Mouse (Mus musculus) MEL (cell line): ENCODE measurements around the gene Nfe2l3. TPM values are rescaled to one million over a fixed set of nuclear protein-coding genes. Genes with fewer than 3 reads are reported as not detected.

Source experiments
- DNase-seq: peaks from one replicate; pipeline ENCODE4 v3.0.0; 2011; ENCODE audit warnings: low read depth, low spot score
- H3K27ac ChIP-seq: 2 replicates; pipeline ENCODE4 v1.5.1; 2012; ENCODE audit warnings: low read depth, mild to moderate bottlenecking, control low read depth, low read length, moderate library complexity; ENCODE audit not compliant: control insufficient read depth
- H3K27me3 ChIP-seq, 2 experiments: fragments of 150-350 bp in 1 of 2; sonication (generic) in 1 of 2; 2 replicates each; pipeline ENCODE4 v1.6.1; 2012; ENCODE audit warnings: low read length in 2 of 2, mild to moderate bottlenecking in 2 of 2, improper control_type of control experiment in 1 of 2, moderate library complexity in 1 of 2; ENCODE audit not compliant: insufficient read depth in 2 of 2, control insufficient read depth in 1 of 2
- H3K36me3 ChIP-seq, 2 experiments: 2 replicates each; pipeline ENCODE4 v1.6.1; 2012 to 2014; ENCODE audit warnings: low read length in 2 of 2, improper control_type of control experiment in 1 of 2, inconsistent platforms in 1 of 2, mild to moderate bottlenecking in 1 of 2; ENCODE audit not compliant: insufficient read depth in 2 of 2, control insufficient read depth in 1 of 2
- H3K4me1 ChIP-seq, 2 experiments: fragments of 150-350 bp in 1 of 2; sonication (generic) in 1 of 2; 2 replicates each; pipeline ENCODE4 v1.6.1; 2012; ENCODE audit warnings: low read length in 2 of 2, improper control_type of control experiment in 1 of 2, mild to moderate bottlenecking in 1 of 2; ENCODE audit not compliant: insufficient read depth in 2 of 2, control insufficient read depth in 1 of 2
- H3K4me3 ChIP-seq, 2 experiments: fragments of 150-350 bp in 1 of 2; sonication (generic) in 1 of 2; 2 replicates each; pipeline ENCODE4 v1.5.1; 2012; ENCODE audit warnings: low read depth in 2 of 2, low read length in 2 of 2, mild to moderate bottlenecking in 2 of 2, moderate library complexity in 2 of 2, control low read depth in 1 of 2, improper control_type of control experiment in 1 of 2; ENCODE audit not compliant: control insufficient read depth in 1 of 2, insufficient read depth in 1 of 2
- H3K79me2 ChIP-seq: 2 replicates; pipeline ENCODE4 v1.6.1; 2012; ENCODE audit warnings: mild to moderate bottlenecking, low read length, moderate library complexity; ENCODE audit not compliant: control insufficient read depth, poor library complexity, insufficient read depth
- H3K9ac ChIP-seq: 2 replicates; pipeline ENCODE4 v1.6.1; 2012; ENCODE audit warnings: low read depth, mild to moderate bottlenecking, control low read depth, low read length, moderate library complexity; ENCODE audit not compliant: control insufficient read depth, poor library complexity, severe bottlenecking
- H3K9me3 ChIP-seq: fragments of 150-350 bp; sonication (generic); replicated peaks from 2 replicates; pipeline ENCODE4 v1.6.1; 2012; ENCODE audit warnings: mild to moderate bottlenecking, low read length, improper control_type of control experiment, moderate library complexity; ENCODE audit not compliant: insufficient read depth
- BHLHE40 ChIP-seq: IDR thresholded peaks from 2 replicates; pipeline ENCODE4 v1.6.1; 2012; ENCODE audit warnings: low read depth, mild to moderate bottlenecking, inconsistent platforms, low read length, improper control_type of control experiment, borderline replicate concordance
- CHD1 ChIP-seq: IDR thresholded peaks from 2 replicates; pipeline ENCODE4 v1.6.1; 2012; ENCODE audit warnings: low read depth, mild to moderate bottlenecking, inconsistent platforms, low read length, improper control_type of control experiment
- CHD2 ChIP-seq: IDR thresholded peaks from 2 replicates; pipeline ENCODE4 v1.6.1; 2011; ENCODE audit warnings: low read length, improper control_type of control experiment
- CTCF ChIP-seq, 3 experiments: IDR thresholded peaks in 2 of 3; conservative IDR thresholded peaks in 1 of 3; 2 replicates each; pipeline ENCODE4 v1.5.1; 2011 to 2012; ENCODE audit warnings: low read length in 3 of 3, low read depth in 2 of 3, mild to moderate bottlenecking in 2 of 3, improper control_type of control experiment in 1 of 3, inconsistent platforms in 1 of 3, mixed read lengths in 1 of 3, moderate library complexity in 1 of 3; ENCODE audit not compliant: control insufficient read depth in 1 of 3, insufficient read depth in 1 of 3, poor library complexity in 1 of 3, severe bottlenecking in 1 of 3
- E2F4 ChIP-seq: IDR thresholded peaks from 2 replicates; pipeline ENCODE4 v1.6.1; 2011; ENCODE audit warnings: low read depth, low read length, improper control_type of control experiment, borderline replicate concordance
- ELF1 ChIP-seq: IDR thresholded peaks from 2 replicates; pipeline ENCODE4 v1.6.1; 2014; ENCODE audit warnings: low read depth, mild to moderate bottlenecking, inconsistent platforms, low read length, improper control_type of control experiment, moderate library complexity
- EP300 ChIP-seq, 2 experiments: IDR thresholded peaks; 2 replicates each; pipeline ENCODE4 v1.6.1; 2011; ENCODE audit warnings: improper control_type of control experiment in 2 of 2, low read length in 2 of 2, low read depth in 1 of 2, mild to moderate bottlenecking in 1 of 2
- ETS1 ChIP-seq: IDR thresholded peaks from 2 replicates; pipeline ENCODE4 v1.6.1; 2012; ENCODE audit warnings: low read depth, mild to moderate bottlenecking, inconsistent platforms, low read length, improper control_type of control experiment, moderate library complexity
- GABPA ChIP-seq: IDR thresholded peaks from 2 replicates; pipeline ENCODE4 v1.6.1; 2012; ENCODE audit warnings: low read depth, mild to moderate bottlenecking, inconsistent platforms, low read length, improper control_type of control experiment, moderate library complexity
- GATA1 ChIP-seq: IDR thresholded peaks from 2 replicates; pipeline ENCODE4 v1.6.1; 2011; ENCODE audit warnings: low read depth, low read length, improper control_type of control experiment
- HCFC1 ChIP-seq: IDR thresholded peaks from 2 replicates; pipeline ENCODE4 v1.6.1; 2012; ENCODE audit warnings: low read depth, mild to moderate bottlenecking, inconsistent platforms, low read length, improper control_type of control experiment, moderate library complexity
- JUND ChIP-seq: IDR thresholded peaks from 2 replicates; pipeline ENCODE4 v1.6.1; 2011; ENCODE audit warnings: low read depth, mild to moderate bottlenecking, improper control_type of control experiment, low read length
- KAT2A ChIP-seq: conservative IDR thresholded peaks from 2 replicates; pipeline ENCODE4 v1.6.1; 2012; ENCODE audit warnings: low read depth, low read length, improper control_type of control experiment, inconsistent platforms
- MAFK ChIP-seq: IDR thresholded peaks from 2 replicates; pipeline ENCODE4 v1.6.1; 2011; ENCODE audit warnings: low read depth, mild to moderate bottlenecking, low read length, improper control_type of control experiment, borderline replicate concordance
- MAX ChIP-seq: IDR thresholded peaks from 2 replicates; pipeline ENCODE4 v1.6.1; 2011; ENCODE audit warnings: low read length, improper control_type of control experiment
- MAZ ChIP-seq: IDR thresholded peaks from 2 replicates; pipeline ENCODE4 v1.6.1; 2012; ENCODE audit warnings: low read depth, mild to moderate bottlenecking, inconsistent platforms, low read length, improper control_type of control experiment
- MEF2A ChIP-seq: IDR thresholded peaks from 2 replicates; pipeline ENCODE4 v1.6.1; 2014; ENCODE audit warnings: low read depth, mild to moderate bottlenecking, inconsistent platforms, low read length, improper control_type of control experiment; ENCODE audit not compliant: poor library complexity, insufficient replicate concordance, severe bottlenecking; ENCODE audit errors: extremely low read depth
- MXI1 ChIP-seq: IDR thresholded peaks from 2 replicates; pipeline ENCODE4 v1.6.1; 2011; ENCODE audit warnings: mild to moderate bottlenecking, low read depth, low read length, improper control_type of control experiment
- MYC ChIP-seq: IDR thresholded peaks from 2 replicates; pipeline ENCODE4 v1.6.1; 2011; ENCODE audit warnings: low read depth, mild to moderate bottlenecking, low read length, improper control_type of control experiment, moderate library complexity
- NELFE ChIP-seq: IDR thresholded peaks from 2 replicates; pipeline ENCODE4 v1.6.1; 2011; ENCODE audit warnings: low read depth, low read length, improper control_type of control experiment
- NRF1 ChIP-seq: IDR thresholded peaks from 2 replicates; pipeline ENCODE4 v1.6.1; 2014; ENCODE audit warnings: low read depth, mild to moderate bottlenecking, inconsistent platforms, low read length, improper control_type of control experiment, moderate library complexity; ENCODE audit not compliant: poor library complexity, insufficient read depth, severe bottlenecking
- POLR2A ChIP-seq, 2 experiments: IDR thresholded peaks; 2 replicates each; pipeline ENCODE4 v1.6.1; 2011 to 2012; ENCODE audit warnings: low read length in 2 of 2, mild to moderate bottlenecking in 2 of 2, control low read depth in 1 of 2, improper control_type of control experiment in 1 of 2, low read depth in 1 of 2, moderate library complexity in 1 of 2; ENCODE audit not compliant: control insufficient read depth in 1 of 2, insufficient read depth in 1 of 2, poor library complexity in 1 of 2
- POLR2AphosphoS2 ChIP-seq: IDR thresholded peaks from 2 replicates; pipeline ENCODE4 v1.6.1; 2011; ENCODE audit warnings: low read length, improper control_type of control experiment
- POLR2AphosphoS5 ChIP-seq: IDR thresholded peaks from 2 replicates; pipeline ENCODE4 v1.6.1; 2012; ENCODE audit warnings: low read depth, borderline replicate concordance, mild to moderate bottlenecking, inconsistent platforms, low read length, moderate library complexity, mixed read lengths
- RAD21 ChIP-seq: IDR thresholded peaks from 2 replicates; pipeline ENCODE4 v1.6.1; 2011; ENCODE audit warnings: mild to moderate bottlenecking, low read depth, low read length, improper control_type of control experiment
- RCOR1 ChIP-seq: IDR thresholded peaks from 2 replicates; pipeline ENCODE4 v1.6.1; 2012; ENCODE audit warnings: low read depth, mild to moderate bottlenecking, inconsistent platforms, low read length, improper control_type of control experiment
- SIN3A ChIP-seq: IDR thresholded peaks from 2 replicates; pipeline ENCODE4 v1.6.1; 2012; ENCODE audit warnings: low read length, improper control_type of control experiment, inconsistent platforms
- SMC3 ChIP-seq: IDR thresholded peaks from 2 replicates; pipeline ENCODE4 v1.6.1; 2011; ENCODE audit warnings: low read depth, low read length, improper control_type of control experiment
- TBP ChIP-seq: IDR thresholded peaks from 2 replicates; pipeline ENCODE4 v1.8.0; 2011; ENCODE audit warnings: low read depth, low read length, improper control_type of control experiment
- TCF12 ChIP-seq: IDR thresholded peaks from 2 replicates; pipeline ENCODE4 v1.6.1; 2014; ENCODE audit warnings: low read depth, mild to moderate bottlenecking, inconsistent platforms, low read length, improper control_type of control experiment, moderate library complexity
- UBTF ChIP-seq: IDR thresholded peaks from 2 replicates; pipeline ENCODE4 v1.6.1; 2012; ENCODE audit warnings: low read depth, mild to moderate bottlenecking, inconsistent platforms, low read length, improper control_type of control experiment, moderate library complexity, borderline replicate concordance; ENCODE audit not compliant: insufficient read depth
- USF1 ChIP-seq: IDR thresholded peaks from 2 replicates; pipeline ENCODE4 v1.6.1; 2014; ENCODE audit warnings: low read depth, mild to moderate bottlenecking, inconsistent platforms, low read length, improper control_type of control experiment, moderate library complexity
- ZC3H11A ChIP-seq: IDR thresholded peaks from 2 replicates; pipeline ENCODE4 v1.6.1; 2012; ENCODE audit warnings: low read depth, mild to moderate bottlenecking, inconsistent platforms, low read length, improper control_type of control experiment
- ZKSCAN1 ChIP-seq: IDR thresholded peaks from 2 replicates; pipeline ENCODE4 v1.6.1; 2012; ENCODE audit warnings: low read depth, mild to moderate bottlenecking, inconsistent platforms, low read length, improper control_type of control experiment, moderate library complexity
- ZNF384 ChIP-seq: IDR thresholded peaks from 2 replicates; pipeline ENCODE4 v1.6.1; 2012; ENCODE audit warnings: low read depth, mild to moderate bottlenecking, inconsistent platforms, low read length, improper control_type of control experiment
- polyA plus RNA-seq, 2 experiments: library from polyadenylated mRNA; stranded (reverse) in 1 of 2; unstranded in 1 of 2; fragments of >175 nt in 1 of 2; fragments of >200 nt in 1 of 2; gene quantifications; 2 replicates each; pipeline versions ENCODE4 v1.2.1 to v1.2.4; 2012; ENCODE audit warnings: low replicate concordance in 2 of 2, low read depth in 1 of 2; ENCODE audit not compliant: insufficient read length in 2 of 2, insufficient read depth in 1 of 2, missing spikeins in 1 of 2
- total RNA-seq: library from RNA; depleted of rRNA; stranded (reverse); fragments of 300-350 nt; gene quantifications from 2 replicates; pipeline ENCODE4 v1.2.3, GENCODE M21; 2012

The Nfe2l3 gene
- total and polyA plus RNA-seq, 3 experiments, result 0.15 to 0.21 TPM; not detected in 1

GRCm38 (mm10) chr6:51497321-51498111 is 65.0 kb downstream of the Nfe2l3 start:
- Histone ChIP-seq H3K4me1 (peaks cover 11 to 12% of the 10 kb centered on the region in 2 experiments), H3K36me3 (peaks cover 0 to 10% of the 10 kb centered on the region in 2 experiments; a peak in 2 of 4 replicates), H3K9me3 (no peaks in the 10 kb centered on the region), H3K4me3 (no peak overlapping the region), H3K79me2 (no peaks in the 10 kb centered on the region), H3K27ac (peak overlapping the region; percentile 13; the same call in 1 of the 2 replicates), H3K9ac (no peak overlapping the region), H3K27me3 (no peaks in the 10 kb centered on the region)
- DNase-seq, result peak; percentile 58
- no peak for TF ChIP-seq POLR2A (IDR thresholded peaks at IDR 0.05; ENCODE audit: control insufficient read depth in 1 of 2, insufficient read depth in 1 of 2, low read depth in 1 of 2, low read length in 2 of 2, poor library complexity in 1 of 2)
- no peak for TF ChIP-seq NELFE
- no peak for TF ChIP-seq HCFC1
- peak; percentile 70; the same call in 1 of the 2 replicates for TF ChIP-seq MXI1
- TF ChIP-seq MAX, result peak; percentile 68
- TF ChIP-seq NRF1, result no peak
- TF ChIP-seq MYC, result peak; percentile 70; the same call in 1 of the 2 replicates
- TF ChIP-seq JUND, result no peak
- peak; percentile 59; the same call in 1 of the 2 replicates for TF ChIP-seq USF1
- peak; percentile 27; the same call in 1 of the 2 replicates for TF ChIP-seq KAT2A
- no peak for TF ChIP-seq CHD1
- TF ChIP-seq POLR2AphosphoS5, result no peak
- no peak for TF ChIP-seq TBP
- TF ChIP-seq POLR2AphosphoS2, result no peak
- peak; percentile 34; the same call in 1 of the 2 replicates for TF ChIP-seq MEF2A
- TF ChIP-seq TCF12, result peak; percentile 47
- TF ChIP-seq E2F4, result no peak
- peak; percentile 82 for TF ChIP-seq GATA1
- peak; percentile 79 for TF ChIP-seq MAFK
- no peak for TF ChIP-seq MAZ
- no peak for TF ChIP-seq CTCF (IDR thresholded peaks at IDR 0.05 in 2 of 3, conservative IDR thresholded peaks at IDR 0.05 in 1 of 3; ENCODE audit: control insufficient read depth in 1 of 3, insufficient read depth in 1 of 3, low read depth in 2 of 3, low read length in 3 of 3, poor library complexity in 1 of 3, severe bottlenecking in 1 of 3)
- TF ChIP-seq SMC3, result no peak
- TF ChIP-seq ZC3H11A, result no peak
- TF ChIP-seq CHD2, result no peak
- peak; percentile 63 to 74 for TF ChIP-seq EP300 (IDR thresholded peaks at IDR 0.05; ENCODE audit: low read depth in 1 of 2, low read length in 2 of 2)
- no peak for TF ChIP-seq ELF1
- TF ChIP-seq SIN3A, result peak; percentile 52; the same call in 1 of the 2 replicates
- peak; percentile 82 for TF ChIP-seq ETS1
- TF ChIP-seq RAD21, result no peak
- TF ChIP-seq ZKSCAN1, result 0 out of 2 replicates have a peak, but pooled peaks have one; percentile 27
- no peak for TF ChIP-seq UBTF
- 0 out of 2 replicates have a peak, but pooled peaks have one; percentile 29 for TF ChIP-seq GABPA
- TF ChIP-seq ZNF384, result 0 out of 2 replicates have a peak, but pooled peaks have one; percentile 8
- TF ChIP-seq RCOR1, result 0 out of 2 replicates have a peak, but pooled peaks have one; percentile 49
- TF ChIP-seq BHLHE40, result 0 out of 2 replicates have a peak, but pooled peaks have one; percentile 27
